Mouse (Mus musculus) ES-Bruce4 (cell line): ENCODE data around the gene Glrx3. TPM values are rescaled to one million over a fixed set of nuclear protein-coding genes. Genes with fewer than 3 reads are reported as not detected.
A peak's percentile ranks its signal among the peaks of the same experiment; 100 is the strongest.

Experiments
- H3K27ac ChIP-seq: 2 replicates; pipeline ENCODE4 v1.5.1; 2012; ENCODE audit warnings: low read length, inconsistent platforms; ENCODE audit not compliant: insufficient read depth
- H3K27me3 ChIP-seq: 2 replicates; pipeline ENCODE4 v1.6.1; 2012; ENCODE audit warnings: mild to moderate bottlenecking, low read length, inconsistent platforms; ENCODE audit not compliant: control insufficient read depth, poor library complexity, insufficient read depth, severe bottlenecking
- H3K36me3 ChIP-seq: 2 replicates; pipeline ENCODE4 v1.6.1; 2012; ENCODE audit warnings: inconsistent platforms, mild to moderate bottlenecking, low read length, moderate library complexity; ENCODE audit not compliant: control insufficient read depth, poor library complexity, insufficient read depth, severe bottlenecking
- H3K4me1 ChIP-seq: one replicate; pipeline ENCODE4 v1.8.1; 2011; ENCODE audit warnings: low read length; ENCODE audit not compliant: control insufficient read depth, insufficient read depth
- H3K4me3 ChIP-seq: 2 replicates; pipeline ENCODE4 v1.5.1; 2011; ENCODE audit warnings: low read depth, mild to moderate bottlenecking, low read length
- H3K9ac ChIP-seq: 2 replicates; pipeline ENCODE4 v1.6.1; 2012; ENCODE audit warnings: low read depth, mild to moderate bottlenecking, inconsistent platforms; ENCODE audit not compliant: poor library complexity, severe bottlenecking
- H3K9me3 ChIP-seq: replicated peaks from 2 replicates; pipeline ENCODE4 v1.6.1; 2012; ENCODE audit warnings: mild to moderate bottlenecking, low read length, inconsistent platforms; ENCODE audit not compliant: control insufficient read depth, poor library complexity, insufficient read depth, severe bottlenecking
- CTCF ChIP-seq: IDR thresholded peaks from one replicate; pipeline ENCODE4 v1.8.1; 2011; ENCODE audit warnings: low read depth, low read length
- EP300 ChIP-seq: IDR thresholded peaks from 2 replicates; pipeline ENCODE4 v1.6.1; 2011; ENCODE audit warnings: low read depth, low read length; ENCODE audit not compliant: insufficient read depth
- POLR2A ChIP-seq: IDR thresholded peaks from one replicate; pipeline ENCODE4 v1.8.1; 2011; ENCODE audit warnings: low read length; ENCODE audit not compliant: insufficient read depth
- polyA plus RNA-seq: library from polyadenylated mRNA; stranded (reverse); fragments of >200 nt; gene quantifications from 2 replicates; pipeline ENCODE4 v1.2.4, GENCODE M21; 2011; ENCODE audit warnings: low read depth; ENCODE audit not compliant: missing spikeins, insufficient read depth, insufficient read length

Gene Glrx3
- polyA plus RNA-seq: 272 and 274 TPM in 2 replicates

DNA sequence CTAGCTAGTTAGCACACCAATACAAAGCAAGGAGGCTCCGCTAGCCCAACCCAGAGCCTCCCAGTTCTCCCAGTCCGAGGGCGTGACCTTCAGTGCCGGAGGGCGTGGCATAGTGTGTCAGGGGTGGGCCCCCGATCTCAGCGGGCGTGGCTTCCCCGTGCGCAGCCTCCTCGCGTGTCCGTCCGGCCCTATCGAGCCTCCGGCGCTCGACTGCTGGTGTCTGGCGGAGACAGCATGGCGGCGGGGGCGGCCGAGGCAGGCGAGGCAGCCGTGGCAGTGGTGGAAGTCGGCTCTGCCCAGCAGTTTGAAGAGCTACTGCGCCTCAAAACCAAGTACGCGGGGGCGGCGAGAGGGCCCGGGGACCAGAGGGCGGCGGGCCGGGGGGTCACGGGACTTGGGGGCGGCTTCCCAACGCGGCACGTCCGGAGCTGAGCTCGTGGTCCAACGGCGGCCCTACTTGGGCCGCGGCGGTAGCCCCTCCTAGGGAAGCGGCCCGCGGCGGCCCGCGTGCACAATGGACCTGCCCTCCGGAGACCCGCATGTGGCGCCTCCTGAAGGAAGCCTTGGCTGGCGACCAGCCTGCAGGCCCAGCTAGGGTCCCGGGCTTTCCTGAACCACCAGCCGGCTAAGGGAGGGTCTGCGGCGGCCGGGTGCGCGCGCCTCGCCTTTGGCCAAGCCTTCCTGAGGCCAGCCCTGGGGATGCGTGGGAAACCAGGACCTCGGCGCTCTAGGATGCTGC, at the start of gene Glrx3:
TSS of gene Glrx3 (plus strand) at position 175 of the 739 bp plus-strand sequence.
- peak within 1 kb of the TSS; percentile 88 for H3K27ac ChIP-seq
- no peaks in the 10 kb centered on the region for H3K36me3 ChIP-seq
- peak within 1 kb of the TSS; percentile 92 for H3K9ac ChIP-seq
- H3K4me1 ChIP-seq: no peaks in the 10 kb centered on the region
- peak within 1 kb of the TSS; percentile 83 for H3K4me3 ChIP-seq
- no peaks in the 10 kb centered on the region for H3K9me3 ChIP-seq
- 0 out of 2 replicates have a peak, but pooled peaks have one; percentile 10 for TF ChIP-seq EP300
- no peak for TF ChIP-seq CTCF
- peak; percentile 16 for TF ChIP-seq POLR2A
- H3K27me3 ChIP-seq: no peaks in the 10 kb centered on the region

DNA sequence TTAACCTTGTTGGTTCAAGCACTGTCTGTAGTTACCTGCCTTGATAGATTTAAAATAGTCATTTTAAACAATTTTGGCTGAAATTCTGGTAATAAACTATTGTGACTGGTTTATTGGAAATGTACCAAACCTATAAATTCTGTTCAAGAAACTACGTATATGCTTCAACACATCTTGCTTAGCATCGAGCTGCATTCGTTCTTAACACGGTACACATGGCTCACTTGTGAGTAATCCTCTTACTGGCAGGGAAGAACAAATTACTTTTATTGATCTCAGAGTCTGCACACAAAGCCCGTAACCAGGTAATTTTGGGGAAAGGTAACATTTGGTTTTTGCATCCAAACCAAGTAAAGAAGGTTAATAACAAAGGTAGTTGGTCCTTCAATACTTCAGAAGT, 49.6 kb upstream of the Glrx3 start:
- Histone ChIP-seq H3K27ac (no peak overlapping the region), H3K36me3 (no peaks in the 10 kb centered on the region), H3K27me3 (no peaks in the 10 kb centered on the region), H3K9ac (no peak overlapping the region), H3K4me3 (no peak overlapping the region), H3K9me3 (no peaks in the 10 kb centered on the region), H3K4me1 (no peaks in the 10 kb centered on the region)
- TF ChIP-seq EP300 (no peak), CTCF (no peak), POLR2A (no peak)

DNA sequence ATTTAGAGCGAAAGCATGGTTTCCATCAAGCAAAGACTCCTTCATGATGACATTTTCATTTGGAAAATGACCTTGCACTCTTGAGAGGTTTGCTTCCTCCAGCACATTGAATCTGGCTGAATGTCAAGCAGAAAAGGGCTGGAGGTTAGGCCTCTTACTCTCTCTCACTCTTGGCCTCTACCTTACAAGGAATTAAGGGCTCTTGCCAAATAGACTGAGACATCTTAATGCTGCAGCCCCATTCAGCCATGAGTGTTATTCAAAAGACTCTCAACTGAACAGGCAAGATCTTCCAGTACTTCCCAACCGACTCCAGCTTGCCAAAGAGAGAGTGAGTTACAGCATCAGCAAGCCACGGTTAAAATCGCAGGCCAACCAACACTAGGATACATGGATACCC, 42.0 kb upstream of the Glrx3 start:
- Histone ChIP-seq H3K36me3 (no peaks in the 10 kb centered on the region), H3K27ac (no peak overlapping the region), H3K27me3 (no peaks in the 10 kb centered on the region), H3K9me3 (no peaks in the 10 kb centered on the region), H3K4me3 (no peak overlapping the region), H3K9ac (no peak overlapping the region), H3K4me1 (no peaks in the 10 kb centered on the region)
- TF ChIP-seq EP300 (no peak), CTCF (no peak), POLR2A (no peak)

DNA sequence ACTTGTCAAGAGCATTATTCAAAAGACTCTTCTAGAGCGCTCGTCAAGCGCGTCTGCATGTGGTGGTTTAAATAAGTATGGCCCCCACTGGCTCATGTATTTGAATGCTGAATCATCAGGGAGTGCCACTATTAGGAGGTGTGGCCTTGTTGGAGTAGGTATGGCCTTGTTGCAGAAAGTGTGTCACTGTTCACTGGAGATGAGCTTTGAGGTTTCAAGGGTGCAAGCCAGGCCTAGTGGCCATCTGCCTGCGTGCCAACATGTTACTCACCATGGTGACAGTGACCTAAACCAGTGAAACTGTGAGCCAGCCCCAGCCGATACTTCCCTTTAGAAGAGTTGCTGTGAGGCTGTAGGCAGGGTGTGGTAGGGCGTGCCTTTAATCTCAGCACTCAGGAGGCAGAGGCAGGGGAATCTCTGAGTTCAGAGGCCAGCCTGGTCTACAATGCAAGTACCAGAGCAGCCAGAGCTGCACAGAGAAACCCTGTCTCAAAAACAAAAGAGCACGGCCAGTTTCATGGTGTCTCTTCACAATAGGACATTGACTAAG, 40.0 kb upstream of the Glrx3 start:
- no peaks in the 10 kb centered on the region for H3K4me1 ChIP-seq
- no peaks in the 10 kb centered on the region for H3K9me3 ChIP-seq
- no peak overlapping the region for H3K4me3 ChIP-seq
- H3K36me3 ChIP-seq: no peaks in the 10 kb centered on the region
- H3K27me3 ChIP-seq: no peaks in the 10 kb centered on the region
- H3K9ac ChIP-seq: no peak overlapping the region
- no peak for TF ChIP-seq CTCF
- TF ChIP-seq POLR2A: no peak
- no peak for TF ChIP-seq EP300
- H3K27ac ChIP-seq: no peak overlapping the region

DNA sequence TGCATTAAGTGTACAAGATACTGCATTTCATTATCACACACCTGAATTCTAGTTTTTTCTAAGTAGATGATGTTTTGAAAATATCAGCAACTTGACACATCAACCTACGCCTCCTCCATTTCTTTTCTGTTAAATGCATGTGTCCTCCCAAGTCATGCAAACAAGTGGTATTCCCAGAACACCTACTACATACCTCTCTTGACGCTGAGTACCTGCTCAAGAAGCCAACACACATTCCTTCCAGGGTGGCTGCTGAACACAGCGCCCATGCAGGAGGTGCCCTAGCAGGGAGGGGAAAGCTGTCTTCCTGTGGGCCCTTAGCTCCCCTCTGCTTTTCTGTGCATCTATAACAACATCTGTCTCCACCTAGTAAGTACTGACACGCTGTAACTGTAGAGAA, 38.4 kb upstream of the Glrx3 start:
- H3K4me1 ChIP-seq: no peaks in the 10 kb centered on the region
- no peaks in the 10 kb centered on the region for H3K27me3 ChIP-seq
- H3K9me3 ChIP-seq: no peaks in the 10 kb centered on the region
- no peaks in the 10 kb centered on the region for H3K36me3 ChIP-seq
- no peak overlapping the region for H3K4me3 ChIP-seq
- no peak overlapping the region for H3K27ac ChIP-seq
- no peak for TF ChIP-seq POLR2A
- TF ChIP-seq EP300: no peak
- no peak for TF ChIP-seq CTCF
- no peak overlapping the region for H3K9ac ChIP-seq

DNA sequence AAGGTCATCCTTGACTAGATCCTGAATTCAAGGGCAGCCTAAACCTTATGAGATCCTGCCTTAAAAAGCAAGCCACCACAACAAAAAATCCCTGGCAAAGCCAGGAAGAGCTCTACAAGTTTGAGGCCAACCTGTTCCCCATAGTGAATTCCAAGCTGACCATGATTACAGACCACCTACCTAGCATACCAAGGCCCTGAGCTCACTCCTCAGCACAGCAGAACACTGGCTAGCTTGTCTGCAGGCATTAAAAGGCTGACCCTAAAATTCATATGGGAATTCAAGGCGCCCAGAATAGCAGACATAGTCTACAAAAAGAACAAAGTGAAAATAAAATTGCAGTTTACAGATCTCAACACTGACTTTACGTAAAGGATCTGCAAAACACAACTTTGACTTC, 33.3 kb upstream of the Glrx3 start:
- Histone ChIP-seq H3K9ac (no peak overlapping the region), H3K27ac (no peak overlapping the region), H3K4me3 (no peak overlapping the region), H3K9me3 (no peaks in the 10 kb centered on the region), H3K4me1 (no peaks in the 10 kb centered on the region), H3K36me3 (no peaks in the 10 kb centered on the region), H3K27me3 (no peaks in the 10 kb centered on the region)
- TF ChIP-seq POLR2A (no peak), CTCF (no peak), EP300 (no peak)
